Mouse (Mus musculus) lung, postnatal 0 days (tissue): ENCODE measurements around the gene Aif1. TPM values are rescaled to one million over a fixed set of nuclear protein-coding genes. Genes with fewer than 3 reads are reported as not detected.

ENCODE experiments used
- ATAC-seq: fragments of 200-750 bp; cut with Nextera tagmentation; 2 replicates; pipeline ENCODE4 v1.8.0; 2017; ENCODE audit warnings: moderate library complexity
- DNase-seq: peaks from one replicate; pipeline ENCODE4 v3.0.0-alpha.2; 2016; ENCODE audit warnings: low spot score
- H3K27ac ChIP-seq: fragments of 300-500 bp; sonication (generic); 2 replicates; pipeline ENCODE4 v1.5.1; 2014; ENCODE audit warnings: antibody characterized with exemption, mild to moderate bottlenecking, low read length, mixed read lengths
- H3K27me3 ChIP-seq: fragments of 300-500 bp; sonication (generic); replicated peaks from 2 replicates; pipeline ENCODE4 v1.6.1; 2014; ENCODE audit warnings: low read length, mixed read lengths; ENCODE audit not compliant: insufficient read depth
- H3K36me3 ChIP-seq: fragments of 300-500 bp; sonication (generic); 2 replicates; pipeline ENCODE4 v1.6.1; 2014; ENCODE audit warnings: low read length, mixed read lengths; ENCODE audit not compliant: insufficient read depth
- H3K4me1 ChIP-seq: fragments of 300-500 bp; sonication (generic); 2 replicates; pipeline ENCODE4 v1.6.1; 2014; ENCODE audit warnings: antibody characterized with exemption, low read depth, low read length, mixed read lengths; ENCODE audit not compliant: insufficient read depth
- H3K4me2 ChIP-seq: fragments of 300-500 bp; sonication (generic); replicated peaks from 2 replicates; pipeline ENCODE4 v1.6.1; 2014; ENCODE audit warnings: low read depth, mild to moderate bottlenecking, low read length, moderate library complexity, mixed read lengths
- H3K4me3 ChIP-seq: fragments of 300-500 bp; sonication (generic); 2 replicates; pipeline ENCODE4 v1.5.1; 2014; ENCODE audit warnings: low read depth, low read length
- H3K9ac ChIP-seq: fragments of 300-500 bp; sonication (generic); replicated peaks from 2 replicates; pipeline ENCODE4 v1.6.1; 2014; ENCODE audit warnings: low read depth, mild to moderate bottlenecking
- H3K9me3 ChIP-seq: fragments of 300-500 bp; sonication (generic); 2 replicates; pipeline ENCODE4 v1.6.1; 2016; ENCODE audit warnings: low read length, mixed read lengths
- CTCF ChIP-seq: IDR thresholded peaks from 2 replicates; pipeline ENCODE4 v1.5.1; 2016; ENCODE audit warnings: antibody characterized with exemption, mild to moderate bottlenecking
- EP300 ChIP-seq: IDR thresholded peaks from 2 replicates; pipeline ENCODE4 v1.6.1; 2016; ENCODE audit warnings: antibody characterized with exemption, mild to moderate bottlenecking, control low read depth
- WGBS: fragments of 180-500 bp; shearing (Covaris S2); extraction: QIAGEN DNeasy Blood & Tissue Kit; methylation state at CpG from one replicate; pipeline ENCODE4 v1.1.7; 2014; 5-methylcytosine and 5-hydroxymethylcytosine counted together
- polyA plus RNA-seq: library from polyadenylated mRNA; unstranded; fragments of >200 nt; fragmentation: Nextera tagmentation; extraction: Ambion mirVana; gene quantifications from 2 replicates; pipeline ENCODE4 v1.2.1, GENCODE M21; 2015

Gene Aif1
- polyA plus RNA-seq, 1 experiment from 2014 or later, result 10.3 TPM

DNA sequence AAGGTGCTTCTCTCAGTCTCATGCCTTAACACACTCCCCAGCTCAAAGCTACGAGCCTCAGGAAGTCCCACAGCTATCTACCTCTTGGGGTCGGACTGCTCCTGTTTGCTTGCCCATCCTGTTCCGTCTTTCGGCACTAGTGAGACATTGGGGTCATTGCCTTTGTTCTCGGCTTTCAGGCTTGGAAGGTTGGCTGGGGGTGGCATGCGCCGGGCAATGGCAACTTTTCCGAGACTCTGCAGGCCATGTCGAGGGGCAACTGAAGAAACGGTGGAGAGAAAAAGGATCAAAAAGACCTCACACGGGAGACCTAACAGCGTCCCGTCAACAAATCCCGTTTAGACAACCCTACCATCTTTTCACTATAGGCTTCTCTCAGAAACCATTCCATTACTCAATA, 13.7 kb downstream of the Aif1 start:
- peak overlapping the region; percentile 11; the same call in 1 of the 2 replicates for H3K27ac ChIP-seq
- ATAC-seq (no peak), DNase-seq (no peak)
- TF ChIP-seq EP300 (no peak), CTCF (no peak)
- peak overlapping the region; percentile 97; the same call in 1 of the 2 replicates for H3K4me3 ChIP-seq
- H3K27me3 ChIP-seq, result no peaks in the 10 kb centered on the region
- H3K9ac ChIP-seq, result no peak overlapping the region
- no peaks in the 10 kb centered on the region for H3K9me3 ChIP-seq
- peaks cover 46% of the 10 kb centered on the region for H3K36me3 ChIP-seq
- peaks cover 12% of the 10 kb centered on the region for H3K4me1 ChIP-seq
- H3K4me2 ChIP-seq, result no peak overlapping the region; the same call in 1 of the 2 replicates
- 53% methylated on average over 14 of the region's 14 CpGs for WGBS

DNA sequence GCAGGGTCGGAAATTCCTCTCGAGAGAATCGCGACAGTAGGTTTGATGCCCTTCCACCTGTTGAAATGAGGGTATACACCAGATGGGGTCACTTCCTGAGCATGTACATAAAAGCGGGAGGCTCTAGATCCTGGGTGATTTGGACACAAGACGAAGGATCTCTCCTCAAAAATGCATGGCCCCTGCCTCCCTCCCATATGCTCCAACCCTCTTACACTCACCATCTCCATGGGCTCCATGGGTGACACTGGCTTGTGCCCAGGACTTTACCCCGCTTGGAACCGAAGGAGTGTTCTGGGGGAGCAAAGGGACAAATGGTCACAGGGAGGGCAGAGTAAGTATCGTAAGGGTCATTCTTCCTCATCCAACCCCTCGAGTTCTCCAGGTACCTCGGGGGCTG, 14.4 kb downstream of the Aif1 start:
- DNase-seq (no peak), ATAC-seq (no peak)
- no peak overlapping the region for H3K27ac ChIP-seq
- no peak for TF ChIP-seq EP300
- no peak for TF ChIP-seq CTCF
- 72% methylated on average over 11 of the region's 11 CpGs for WGBS
- no peak overlapping the region for H3K9ac ChIP-seq
- no peak overlapping the region for H3K4me2 ChIP-seq
- H3K4me3 ChIP-seq, result no peak overlapping the region
- H3K9me3 ChIP-seq, result no peaks in the 10 kb centered on the region
- H3K27me3 ChIP-seq, result no peaks in the 10 kb centered on the region
- H3K4me1 ChIP-seq, result peaks cover 12% of the 10 kb centered on the region
- H3K36me3 ChIP-seq, result peaks cover 52% of the 10 kb centered on the region

DNA sequence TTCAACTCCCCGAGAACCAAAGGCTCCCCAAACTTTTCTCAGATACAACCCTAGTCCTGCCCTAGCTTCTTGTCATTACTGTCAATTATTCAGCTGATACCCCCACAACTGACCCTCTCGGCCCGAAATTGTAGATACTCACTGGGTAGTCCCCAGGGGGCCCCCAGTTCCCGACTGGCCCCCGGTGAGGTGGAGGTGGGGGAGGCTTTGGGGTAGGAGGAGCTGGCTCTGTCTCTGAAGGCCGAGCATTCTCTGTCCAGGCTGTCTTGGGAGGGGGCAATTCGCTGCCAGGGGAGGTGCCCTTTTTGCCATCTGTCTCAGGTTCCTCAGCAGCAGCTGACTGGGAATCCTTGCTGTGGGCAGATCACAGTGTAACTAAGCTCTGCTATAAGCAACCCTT, 16.2 kb downstream of the Aif1 start:
- no peaks in the 10 kb centered on the region for H3K9me3 ChIP-seq
- DNase-seq (no peak), ATAC-seq (no peak)
- peaks cover 6% of the 10 kb centered on the region; the same call in 1 of the 2 replicates for H3K4me1 ChIP-seq
- H3K27me3 ChIP-seq, result no peaks in the 10 kb centered on the region
- no peak overlapping the region for H3K4me3 ChIP-seq
- H3K9ac ChIP-seq, result no peak overlapping the region
- WGBS, result 84% methylated on average over 7 of the region's 7 CpGs
- no peak for TF ChIP-seq CTCF
- no peak for TF ChIP-seq EP300
- no peak overlapping the region for H3K27ac ChIP-seq
- H3K4me2 ChIP-seq, result no peak overlapping the region
- H3K36me3 ChIP-seq, result peaks cover 70% of the 10 kb centered on the region

DNA sequence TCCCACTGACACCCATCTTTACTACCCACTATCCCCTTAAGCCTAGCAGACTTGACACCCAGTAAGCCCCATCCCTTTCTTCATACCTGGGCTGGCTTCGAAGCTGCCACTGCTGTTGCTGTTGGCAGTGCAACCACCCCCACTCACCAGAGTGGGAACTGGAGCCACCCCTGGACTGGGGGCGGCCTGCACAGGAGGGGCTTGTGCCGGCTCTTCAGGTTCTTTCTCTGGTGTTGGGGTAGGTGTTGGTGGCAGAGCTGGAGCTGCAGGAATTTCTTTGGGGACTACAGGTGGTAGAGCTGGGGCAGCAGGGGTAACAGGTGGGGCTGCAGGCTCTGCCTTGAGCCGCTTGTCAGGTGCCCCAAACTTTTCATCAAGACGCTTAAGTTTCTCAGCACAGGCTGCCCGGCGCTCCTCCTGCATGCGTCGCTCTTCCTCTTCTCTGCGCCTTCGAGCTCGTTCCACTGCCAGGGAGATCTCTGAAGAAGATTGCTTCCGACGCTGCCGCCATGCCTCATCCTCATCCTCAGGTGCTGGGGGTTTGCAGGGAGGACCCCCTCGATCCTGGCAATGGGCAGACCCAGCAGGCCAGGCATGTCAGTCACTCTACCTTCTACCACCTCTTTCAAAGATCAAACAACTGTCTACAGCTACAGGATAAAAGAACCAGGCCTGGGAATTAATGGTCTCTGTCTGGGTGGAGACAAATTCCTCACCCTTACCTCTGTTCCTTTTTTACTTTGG, 16.8 kb downstream of the Aif1 start:
- Histone ChIP-seq H3K36me3 (peaks cover 75% of the 10 kb centered on the region), H3K9me3 (no peaks in the 10 kb centered on the region), H3K27ac (no peak overlapping the region), H3K4me1 (peaks cover 6% of the 10 kb centered on the region; the same call in 1 of the 2 replicates), H3K4me3 (no peak overlapping the region), H3K9ac (no peak overlapping the region), H3K4me2 (no peak overlapping the region), H3K27me3 (no peaks in the 10 kb centered on the region)
- DNase-seq, result no peak
- WGBS, result 91% methylated on average over 16 of the region's 16 CpGs
- no peak for TF ChIP-seq EP300
- ATAC-seq, result no peak

DNA sequence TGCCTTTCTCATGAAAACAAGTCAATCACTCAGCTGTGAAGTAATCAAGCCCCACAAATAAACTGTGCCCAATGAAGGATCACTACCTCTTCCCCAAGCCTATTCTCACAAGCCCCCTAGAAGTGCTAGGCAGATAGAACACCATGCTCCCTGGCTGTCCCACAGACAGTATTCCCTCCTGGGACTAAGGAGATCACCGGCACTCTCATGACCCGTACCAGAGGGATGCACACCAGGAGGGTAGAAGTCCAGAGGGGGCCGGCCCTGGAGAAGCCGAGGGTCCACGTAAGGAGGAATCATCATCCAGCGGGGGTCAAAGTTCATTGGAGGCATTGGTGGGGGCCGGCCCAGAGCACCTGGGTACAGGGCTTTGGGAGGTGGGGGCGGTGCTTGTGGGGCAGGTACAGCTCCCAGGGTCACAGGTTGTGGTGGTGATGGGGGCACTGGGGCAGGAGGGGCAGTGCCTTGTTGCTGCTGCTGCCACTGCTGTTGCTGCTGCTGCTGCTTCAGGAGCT, 18.1 kb downstream of the Aif1 start:
- H3K36me3 ChIP-seq, result peaks cover 88% of the 10 kb centered on the region
- H3K27me3 ChIP-seq, result no peaks in the 10 kb centered on the region
- H3K27ac ChIP-seq, result no peak overlapping the region
- no peak overlapping the region for H3K9ac ChIP-seq
- peaks cover 6% of the 10 kb centered on the region; the same call in 1 of the 2 replicates for H3K4me1 ChIP-seq
- TF ChIP-seq CTCF (no peak), EP300 (no peak)
- ATAC-seq (no peak), DNase-seq (no peak)
- H3K4me3 ChIP-seq, result no peak overlapping the region
- 90% methylated on average over 8 of the region's 8 CpGs for WGBS
- H3K9me3 ChIP-seq, result no peaks in the 10 kb centered on the region
- no peak overlapping the region for H3K4me2 ChIP-seq

DNA sequence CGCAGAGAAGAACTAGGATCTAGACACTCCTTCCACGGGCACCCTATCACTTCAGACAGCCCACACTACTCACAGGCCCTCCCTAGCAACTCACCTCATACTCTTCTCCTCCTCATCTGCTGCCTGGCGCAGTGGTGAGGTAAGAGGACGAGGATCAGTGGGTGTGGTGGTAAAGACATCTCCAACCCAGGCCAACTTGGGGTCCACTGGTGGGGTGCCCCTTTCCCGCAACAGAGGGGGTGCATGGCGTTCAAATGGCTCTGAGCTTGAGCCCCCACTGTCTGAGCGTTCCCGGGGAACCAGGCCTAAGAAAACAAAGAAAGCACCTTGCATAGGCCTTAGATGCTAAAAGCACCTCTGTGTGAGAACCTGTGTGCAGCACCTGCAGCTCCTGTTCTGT, 18.6 kb downstream of the Aif1 start:
- Histone ChIP-seq H3K4me2 (no peak overlapping the region), H3K4me1 (peaks cover 4% of the 10 kb centered on the region; the same call in 1 of the 2 replicates), H3K27me3 (no peaks in the 10 kb centered on the region), H3K36me3 (peaks cover 93% of the 10 kb centered on the region), H3K9me3 (no peaks in the 10 kb centered on the region), H3K4me3 (no peak overlapping the region), H3K9ac (no peak overlapping the region), H3K27ac (no peak overlapping the region)
- WGBS, result 86% methylated on average over 8 of the region's 8 CpGs
- DNase-seq (no peak), ATAC-seq (no peak)
- TF ChIP-seq EP300, result no peak
- no peak for TF ChIP-seq CTCF
